Mouse (Mus musculus) gastrocnemius, adult 2 months (tissue): ENCODE measurements around the gene Rars. TPM values are rescaled to one million over a fixed set of nuclear protein-coding genes. Genes with fewer than 3 reads are reported as not detected.
"Not testable (repeated sequence)": the region's sequence is repeated elsewhere in the genome, so short reads cannot be mapped to it uniquely, and the experiment has no call there.

Experiments used
- DNase-seq: peaks from one replicate; pipeline ENCODE4 v3.0.0; 2022
- H3K27ac ChIP-seq: fragments of 200-600 bp; 2 replicates; pipeline ENCODE4 v1.8.1; 2022; ENCODE audit warnings: mild to moderate bottlenecking
- H3K4me3 ChIP-seq: fragments of 200-600 bp; 2 replicates; pipeline ENCODE4 v1.8.1; 2022; ENCODE audit warnings: mild to moderate bottlenecking, moderate library complexity
- CTCF ChIP-seq: fragments of 200-600 bp; IDR thresholded peaks from 2 replicates; pipeline ENCODE4 v1.8.1; 2022; ENCODE audit warnings: antibody characterized with exemption, mild to moderate bottlenecking, moderate library complexity
- intact Hi-C: fragments of 180-260 bp; cut with DNase I; formaldehyde crosslinking; loops from one replicate; pipeline ENCODE4 v1.15.1; 2025
- total RNA-seq, 2 experiments: library from RNA; stranded (reverse); gene quantifications; 2 replicates each; pipeline ENCODE4 v1.2.3; 2021

Gene Rars
- total RNA-seq, 2 experiments from 2014 or later = 40.7 to 43.1 TPM

DNA sequence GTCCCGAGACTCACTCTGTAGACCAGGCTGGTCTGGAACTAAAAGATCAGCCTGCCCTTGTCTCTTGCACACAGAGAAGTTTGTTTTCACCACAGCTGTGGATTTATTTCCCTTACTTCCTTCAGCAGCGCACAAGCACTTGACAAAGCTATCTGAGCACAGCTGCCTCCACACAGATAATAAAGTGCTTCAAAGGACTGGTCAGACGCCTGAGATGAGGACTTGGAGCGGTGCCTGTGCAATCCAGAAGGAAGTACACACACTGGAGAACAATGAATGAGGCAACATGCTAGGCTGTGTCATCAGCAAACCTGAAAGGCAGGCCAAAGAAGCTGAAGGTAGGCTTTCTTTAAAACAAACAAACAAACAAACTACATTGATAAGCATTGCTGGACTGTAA lies 2.2 kb downstream of the Rars start:
- no peak for DNase-seq
- intact Hi-C loops = loop anchor here (5.0 to 10.0 kb wide), 2 partner anchors 65 to 997 kb away; partner anchors contain the start of genes Pank3 and Spdl1
- Histone ChIP-seq H3K4me3 (no peak overlapping the region), H3K27ac (no peak overlapping the region)
- TF ChIP-seq CTCF = no peak

DNA sequence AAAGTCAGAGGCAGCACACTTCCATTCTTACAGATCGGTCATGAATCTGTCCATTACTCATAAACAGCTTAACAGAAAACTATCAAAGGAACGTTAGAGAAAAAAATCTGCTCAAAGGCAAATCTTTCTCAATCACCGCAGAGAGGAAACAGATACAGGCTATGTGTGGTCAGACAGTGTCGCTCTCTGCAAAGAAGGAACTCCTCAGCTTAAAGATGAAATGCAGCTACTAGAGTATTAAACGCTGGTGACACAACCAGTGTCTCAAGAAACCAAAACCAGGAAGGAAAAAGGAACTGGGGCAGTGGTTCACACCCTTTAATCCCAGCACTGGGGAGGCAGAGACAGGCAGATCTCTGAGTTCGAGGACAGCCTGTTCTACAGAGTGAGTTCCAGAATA lies 6.6 kb downstream of the Rars start:
- TF ChIP-seq CTCF = no peak
- no peak for DNase-seq
- Histone ChIP-seq H3K4me3 (no peak overlapping the region), H3K27ac (no peak overlapping the region)
- intact Hi-C loops = no loop called here

DNA sequence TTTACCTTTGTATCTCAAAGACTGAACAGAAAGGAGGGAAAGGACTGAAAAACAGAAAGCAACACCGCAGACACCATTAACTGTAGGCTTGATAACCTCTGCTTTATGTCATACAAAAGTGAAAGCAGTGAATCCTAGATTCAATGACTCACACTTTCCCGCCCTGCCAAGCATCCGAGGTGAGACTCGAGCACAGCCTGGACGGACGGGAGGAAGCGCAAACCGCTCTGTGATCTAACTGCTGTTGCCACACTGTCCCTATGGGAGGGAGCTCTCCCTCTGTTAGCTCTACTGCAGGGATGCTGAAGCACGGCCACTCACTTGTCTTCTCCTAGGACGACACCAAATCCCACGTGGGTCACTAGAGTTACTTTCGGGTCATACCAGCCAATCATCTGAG lies 18.0 kb downstream of the Rars start:
- no peak overlapping the region for H3K4me3 ChIP-seq
- no peak overlapping the region for H3K27ac ChIP-seq
- no peak for DNase-seq
- intact Hi-C loops = loop anchor here (5.0 kb wide), 1 partner anchor 34 kb away; no protein-coding TSS in a partner anchor
- TF ChIP-seq CTCF = no peak

DNA sequence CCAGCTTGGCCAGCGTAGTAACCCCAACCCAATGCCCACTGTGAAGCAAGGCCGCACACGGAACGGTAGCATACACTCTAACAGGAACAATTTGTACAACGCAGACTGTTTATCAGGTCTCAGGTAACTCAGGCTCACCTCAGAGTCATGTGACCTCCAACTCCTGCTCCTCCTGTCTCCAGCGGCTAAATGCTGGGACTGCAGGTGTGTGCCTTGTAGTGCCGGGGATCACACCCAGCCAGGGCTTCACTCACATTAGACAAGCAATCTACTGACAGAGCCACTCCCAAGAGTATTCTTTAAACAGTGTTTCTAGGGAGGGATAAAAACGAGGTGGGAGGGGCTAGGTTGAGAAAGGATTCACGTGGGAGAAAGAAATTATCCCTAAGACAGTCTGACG lies 22.8 kb downstream of the Rars start:
- no peak overlapping the region for H3K27ac ChIP-seq
- no peak overlapping the region for H3K4me3 ChIP-seq
- intact Hi-C loops = no loop called here
- no peak for DNase-seq
- no peak for TF ChIP-seq CTCF

DNA sequence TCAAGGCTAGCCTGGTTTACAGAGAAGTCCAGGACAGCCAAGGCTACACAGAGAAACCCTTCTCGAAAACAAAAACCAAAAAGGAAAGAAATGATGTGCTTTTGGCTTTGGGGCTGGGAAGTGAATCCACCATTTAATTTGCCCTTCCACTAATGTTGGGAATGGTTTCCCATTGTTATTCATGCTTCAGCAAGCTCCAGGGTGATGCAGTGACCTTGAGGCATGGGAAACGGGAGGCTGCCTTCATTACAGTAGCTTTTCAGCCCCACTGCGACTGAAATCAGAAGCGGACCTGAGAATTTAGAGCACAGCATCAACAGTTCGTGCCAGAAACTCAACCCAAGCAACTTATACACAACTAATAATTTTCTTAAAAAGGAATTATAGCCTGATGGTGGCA lies 33.0 kb downstream of the Rars start:
- no peak for TF ChIP-seq CTCF
- DNase-seq = no peak

DNA sequence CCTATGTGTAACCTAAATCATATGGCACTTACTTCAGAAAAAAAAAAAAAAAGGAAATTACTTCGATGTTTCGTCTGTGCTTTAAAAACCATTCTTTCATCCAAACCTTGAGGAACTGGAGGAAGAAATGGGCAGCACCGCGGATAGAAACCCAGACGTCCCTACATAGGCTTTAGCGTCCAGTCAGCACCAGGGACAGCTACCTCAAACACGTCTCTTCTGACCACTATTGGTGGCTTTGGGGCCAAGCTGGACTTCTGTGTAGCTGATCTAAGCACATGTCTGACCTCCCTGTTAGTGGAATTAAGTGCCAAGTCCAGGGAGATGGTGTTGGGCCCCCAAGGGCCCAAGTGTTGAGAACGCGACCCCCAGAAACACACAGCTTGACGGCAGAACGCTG lies 35.4 kb downstream of the Rars start, which contains the start of gene Fbll1:
Gene Fbll1 (minus strand): TSS at position 11 of the 400 bp plus-strand sequence.
- intact Hi-C loops = no loop called here
- no peak for TF ChIP-seq CTCF
- Histone ChIP-seq H3K27ac (no peak within 1 kb of the TSS), H3K4me3 (peak within 1 kb of the TSS; percentile 41)
- DNase-seq = peak; percentile 29

More for the DNA sequence above, 33.0 kb downstream of the Rars start:
- intact Hi-C loops = no loop called here
- Histone ChIP-seq H3K27ac (no peak overlapping the region), H3K4me3 (no peak overlapping the region)

DNA sequence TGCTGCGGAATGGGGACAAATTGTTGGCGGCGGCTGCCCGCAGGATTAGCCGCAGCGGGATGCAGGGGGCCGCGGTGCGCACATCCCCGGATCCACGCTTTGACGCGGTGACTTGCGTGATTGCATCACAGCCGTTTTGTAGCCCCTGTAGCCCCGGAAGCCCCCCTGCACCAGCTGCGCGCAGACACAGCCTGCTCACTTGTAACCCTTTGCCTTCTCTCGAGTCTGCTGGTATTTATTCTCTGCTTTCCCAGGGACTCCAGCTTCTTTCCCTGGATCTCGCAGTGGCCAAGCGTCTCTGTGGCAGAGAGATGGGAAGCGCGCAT lies 35.8 kb downstream of the Rars start:
- no peak for TF ChIP-seq CTCF
- H3K4me3 ChIP-seq = peak overlapping the region; percentile 41
- DNase-seq = no peak
- H3K27ac ChIP-seq = no peak overlapping the region
- intact Hi-C loops = no loop called here

DNA sequence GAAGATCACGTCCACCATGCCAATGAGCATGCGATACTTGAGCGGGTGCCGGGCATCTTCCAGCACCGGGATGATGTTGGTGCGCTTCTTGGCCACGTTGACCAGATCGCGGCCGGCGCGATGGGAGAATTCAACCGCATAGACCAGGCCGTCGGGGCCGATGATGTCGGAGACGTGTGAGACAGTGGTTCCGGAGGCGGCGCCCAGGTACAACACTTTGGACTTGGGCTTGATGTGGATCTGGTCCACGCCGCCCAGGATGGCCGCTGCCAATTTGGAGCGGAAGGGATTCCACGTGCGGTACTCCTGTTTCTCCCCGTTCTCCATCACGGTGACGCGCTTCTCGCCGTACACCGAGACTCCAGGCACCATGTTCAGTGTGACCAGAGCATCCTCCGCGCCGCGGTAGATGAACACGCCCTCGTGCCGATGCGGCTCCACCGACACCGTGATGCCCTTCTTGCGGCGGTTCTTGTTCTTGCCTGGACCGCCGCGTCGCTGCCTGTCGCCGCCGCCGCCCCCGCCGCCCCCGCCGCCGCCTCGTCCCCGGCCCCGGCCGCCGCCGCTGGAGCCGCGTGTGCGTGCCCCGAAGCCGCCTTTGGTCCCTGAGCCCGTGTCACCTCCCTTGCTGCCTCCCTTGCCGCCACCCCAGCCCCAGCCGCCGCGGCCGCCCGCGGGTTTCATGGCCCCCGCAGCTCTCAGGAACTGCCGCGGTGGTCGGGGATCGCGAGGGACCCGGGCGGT lies 36.4 kb downstream of the Rars start:
- DNase-seq = no peak
- Histone ChIP-seq H3K4me3 (peak overlapping the region; percentile 41), H3K27ac (no peak overlapping the region)
- intact Hi-C loops = no loop called here
- TF ChIP-seq CTCF = no peak

DNA sequence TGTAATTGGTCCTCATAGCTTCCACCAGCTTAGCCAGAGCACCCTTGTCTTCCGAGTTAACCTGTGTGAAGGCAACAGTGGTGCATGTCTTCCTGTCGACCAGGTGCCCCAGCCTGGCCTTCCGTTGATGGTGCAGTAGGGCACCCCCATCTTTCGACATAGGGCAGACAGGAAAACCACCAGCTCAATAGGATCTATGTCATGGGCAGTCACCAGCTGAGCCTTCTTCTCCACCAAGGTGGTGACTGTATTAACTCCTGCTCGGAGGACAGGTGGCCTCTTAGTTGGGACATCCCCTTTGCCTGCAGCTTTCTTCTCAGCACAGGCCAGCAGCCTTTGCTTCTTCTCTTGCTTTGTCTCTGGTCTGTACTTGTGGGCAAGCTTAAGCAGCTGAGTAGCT lies 41.5 kb downstream of the Rars start:
- DNase-seq, H3K4me3 ChIP-seq, H3K27ac ChIP-seq, intact Hi-C loops: not testable (repeated sequence)

DNA sequence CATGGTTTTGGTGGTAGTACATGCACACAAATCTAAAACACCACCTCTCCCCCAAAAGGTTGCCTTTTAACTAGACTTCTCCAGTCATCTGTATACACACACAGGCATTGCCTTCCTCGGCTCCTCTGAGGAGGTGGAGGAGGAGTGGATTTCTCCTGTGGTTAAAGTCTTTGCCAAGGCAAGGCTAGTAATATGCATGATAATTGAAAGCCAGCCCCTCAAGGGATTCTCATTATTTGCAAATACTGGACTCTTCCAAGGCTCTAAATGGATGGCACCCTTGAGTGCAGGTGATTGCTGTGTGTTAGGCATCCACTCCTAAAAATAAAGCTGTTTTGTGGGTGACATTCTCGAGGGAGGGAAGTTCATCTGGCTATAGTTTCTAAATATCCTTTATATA lies 45.9 kb downstream of the Rars start:
- TF ChIP-seq CTCF = no peak
- Histone ChIP-seq H3K4me3 (no peak overlapping the region), H3K27ac (no peak overlapping the region)
- intact Hi-C loops = no loop called here
- DNase-seq = no peak

DNA sequence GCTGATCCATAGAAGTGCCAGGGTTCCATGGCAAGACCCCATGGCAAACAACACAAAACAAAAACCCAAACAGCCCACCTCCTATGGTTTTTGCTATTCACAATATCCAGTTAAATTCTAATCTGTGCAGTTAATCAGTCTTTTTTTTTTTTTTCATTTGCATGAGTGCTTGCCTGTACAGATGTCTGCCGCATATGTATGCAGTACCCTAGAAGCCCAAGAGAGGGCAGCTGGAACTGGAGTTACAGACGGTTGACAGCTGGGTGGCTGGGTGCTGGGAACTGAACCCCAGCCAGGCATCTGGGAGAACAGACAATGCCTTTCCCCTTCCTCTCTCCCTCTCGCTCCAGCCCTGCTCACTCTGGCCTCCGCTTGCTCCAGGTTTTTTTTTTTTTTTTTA lies 49.8 kb downstream of the Rars start:
- H3K4me3 ChIP-seq = no peak overlapping the region
- TF ChIP-seq CTCF = no peak
- H3K27ac ChIP-seq = no peak overlapping the region
- intact Hi-C loops = loop anchor here (5.0 kb wide), 1 partner anchor 33 kb away; no protein-coding TSS in a partner anchor
- DNase-seq = no peak

DNA sequence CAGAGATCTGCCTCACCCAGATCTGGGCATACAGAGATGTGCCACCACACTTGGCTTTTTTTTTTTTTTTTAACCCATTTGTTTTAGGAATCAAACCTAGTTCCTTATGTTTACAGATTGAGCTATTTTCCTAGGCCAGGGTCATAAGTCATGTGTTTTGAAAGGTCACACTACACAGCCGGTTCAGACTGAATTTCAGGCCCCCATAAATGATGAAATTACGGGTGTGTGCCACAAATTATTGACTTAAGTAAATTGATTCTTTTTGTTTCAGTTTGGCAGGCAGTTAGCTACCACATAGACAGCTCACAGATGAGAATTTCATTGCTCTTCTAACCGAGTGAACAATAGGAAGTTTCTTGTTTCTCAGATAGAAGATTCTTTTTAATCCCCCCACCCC lies 50.3 kb downstream of the Rars start:
- DNase-seq = no peak
- no peak for TF ChIP-seq CTCF
- Histone ChIP-seq H3K27ac (no peak overlapping the region), H3K4me3 (no peak overlapping the region)
- intact Hi-C loops = loop anchor here (5.0 kb wide), 1 partner anchor 33 kb away; no protein-coding TSS in a partner anchor

DNA sequence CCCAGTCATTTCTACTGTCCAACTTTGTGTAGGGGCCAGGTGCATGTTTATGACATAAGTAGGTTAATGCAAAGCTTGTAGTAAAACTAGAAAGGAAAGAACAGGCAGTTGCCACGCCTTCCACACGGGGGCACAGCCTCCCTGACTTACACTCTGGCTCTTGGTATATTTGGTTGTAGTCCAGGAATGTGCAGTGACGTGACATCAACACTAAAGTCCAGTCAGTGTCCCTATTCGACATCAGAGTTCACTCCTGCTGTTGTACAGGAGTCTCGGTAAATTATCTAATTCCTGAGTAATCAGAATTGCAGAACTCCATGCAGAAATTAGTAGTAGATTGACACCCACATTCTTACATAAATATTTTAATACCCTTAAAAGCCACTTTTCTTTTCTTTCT lies 51.3 kb downstream of the Rars start:
- no peak for DNase-seq
- TF ChIP-seq CTCF = peak; percentile 8; the same call in 1 of the 2 replicates
- Histone ChIP-seq H3K4me3 (no peak overlapping the region), H3K27ac (no peak overlapping the region)
- intact Hi-C loops = loop anchor here (5.0 kb wide), 1 partner anchor 34 kb away; no protein-coding TSS in a partner anchor

DNA sequence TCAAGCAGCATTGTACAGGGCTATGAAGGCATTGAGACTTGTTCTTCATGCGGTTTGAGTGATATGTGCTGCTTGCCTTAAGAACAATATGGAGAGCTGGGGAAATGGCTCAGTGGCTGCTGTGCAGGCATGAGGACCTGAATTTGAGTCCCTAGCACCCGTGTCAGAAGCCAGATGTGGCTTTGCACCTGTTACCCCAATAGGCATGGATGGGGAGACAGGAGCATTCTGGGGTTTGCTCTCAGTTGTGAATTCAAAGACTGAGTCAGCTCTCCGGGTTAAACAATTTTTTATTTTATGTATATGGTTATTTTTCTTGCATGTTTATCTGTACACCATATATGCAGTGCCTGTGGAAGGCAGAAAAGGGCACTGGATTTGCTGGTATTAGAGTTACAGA lies 51.9 kb downstream of the Rars start:
- no peak for TF ChIP-seq CTCF
- H3K4me3 ChIP-seq = no peak overlapping the region
- no peak overlapping the region for H3K27ac ChIP-seq
- DNase-seq = no peak
- intact Hi-C loops = loop anchor here (5.0 kb wide), 1 partner anchor 35 kb away; no protein-coding TSS in a partner anchor
